Mouse (Mus musculus): ENCODE results near the gene Gins3. TPM values are rescaled to one million over a fixed set of nuclear protein-coding genes. Genes with fewer than 3 reads are reported as not detected.

Gins3 gene
- total RNA-seq, 2 experiments from 2014 or later = 1.9 to 2.9 TPM

DNA sequence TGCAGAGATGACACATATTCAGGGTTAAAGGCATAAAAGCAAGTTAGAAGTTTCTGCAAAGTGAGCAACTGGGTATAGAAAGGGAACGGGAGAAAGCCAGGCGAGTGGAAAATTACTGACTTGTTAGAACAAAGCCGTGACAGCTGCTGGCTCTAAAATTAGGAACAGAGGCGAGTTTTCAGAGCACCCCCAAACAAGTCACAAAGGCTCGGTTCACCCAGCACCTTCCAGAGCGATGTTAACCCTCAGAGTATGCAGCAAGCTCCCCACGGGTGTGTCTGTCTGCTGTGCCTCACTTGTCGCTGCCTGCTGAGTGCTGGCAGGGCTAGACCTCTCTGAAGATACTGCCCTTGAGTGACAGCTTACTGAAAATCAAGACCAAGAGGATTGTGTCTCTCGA lies 26.0 kb upstream of the Gins3 start:
- DNase-seq (ENCODE audit: low spot score in 2 of 2) = peak; percentile 33 to 54
- TF ChIP-seq CTCF (conservative IDR thresholded peaks at IDR 0.05) = no peak
- H3K4me3 ChIP-seq = no peak overlapping the region; the same call in 1 of the 2 replicates
- H3K27ac ChIP-seq = peak overlapping the region; percentile 81

GRCm38 (mm10) chr8:95609406-95609805 lies 23.8 kb upstream of the Gins3 start:
- DNase-seq (ENCODE audit: low spot score in 2 of 2) = no peak
- Histone ChIP-seq H3K27ac (no peak overlapping the region), H3K4me3 (no peak overlapping the region)
- TF ChIP-seq CTCF (conservative IDR thresholded peaks at IDR 0.05) = no peak

DNA sequence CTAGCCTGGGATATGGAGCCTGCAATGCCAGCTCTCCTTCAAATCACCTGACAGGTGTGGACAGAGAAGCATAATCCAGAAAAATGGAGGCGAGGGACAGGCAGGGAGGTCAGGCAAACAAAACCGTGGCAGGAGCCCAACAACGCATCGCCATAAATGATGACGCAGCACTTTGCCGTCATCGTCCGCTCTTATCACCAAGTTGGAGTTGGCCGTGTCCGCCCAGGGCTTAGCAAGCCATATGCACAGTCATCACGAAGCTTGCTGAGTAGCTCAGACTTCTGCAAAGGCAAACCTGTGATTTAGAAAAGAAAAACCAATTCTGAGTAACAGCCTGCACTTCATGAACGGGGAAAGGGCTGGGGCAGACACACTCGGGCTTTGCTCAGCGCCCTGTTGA lies 22.5 kb upstream of the Gins3 start:
- H3K27ac ChIP-seq = no peak overlapping the region
- DNase-seq (ENCODE audit: low spot score in 2 of 2) = no peak
- no peak overlapping the region for H3K4me3 ChIP-seq
- TF ChIP-seq CTCF (conservative IDR thresholded peaks at IDR 0.05) = no peak

- TF ChIP-seq CTCF (conservative IDR thresholded peaks at IDR 0.05) = no peak
- no peak for DNase-seq (ENCODE audit: low spot score in 2 of 2)
- H3K4me3 ChIP-seq = no peak overlapping the region
Observed at GRCm38 (mm10) chr8:95611769-95612168, 21.5 kb upstream of the Gins3 start.

DNA sequence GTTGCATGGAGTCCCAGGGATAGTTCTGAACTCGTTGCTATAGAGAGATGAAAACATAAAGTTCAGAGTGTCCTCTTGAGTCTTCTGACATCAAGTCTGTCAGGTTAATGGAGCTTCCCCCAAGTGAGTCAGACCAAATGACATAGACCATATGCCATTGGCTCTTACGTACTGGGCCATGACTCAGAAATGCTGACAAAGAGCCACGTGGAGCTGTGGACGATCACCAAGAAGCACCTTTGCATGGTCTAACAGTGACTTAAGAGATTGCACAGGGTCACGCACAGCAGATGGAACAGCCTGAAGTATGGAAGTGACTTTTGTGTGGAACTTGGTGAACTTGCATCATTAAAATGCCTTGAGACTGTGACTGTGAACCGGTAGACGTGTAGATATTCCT lies 16.9 kb upstream of the Gins3 start:
- no peak for TF ChIP-seq CTCF (conservative IDR thresholded peaks at IDR 0.05)
- no peak overlapping the region for H3K4me3 ChIP-seq
- no peak for DNase-seq (ENCODE audit: low spot score in 2 of 2)
- H3K27ac ChIP-seq = no peak overlapping the region

More at GRCm38 (mm10) chr8:95611769-95612168, 21.5 kb upstream of the Gins3 start:
- H3K27ac ChIP-seq = no peak overlapping the region

DNA sequence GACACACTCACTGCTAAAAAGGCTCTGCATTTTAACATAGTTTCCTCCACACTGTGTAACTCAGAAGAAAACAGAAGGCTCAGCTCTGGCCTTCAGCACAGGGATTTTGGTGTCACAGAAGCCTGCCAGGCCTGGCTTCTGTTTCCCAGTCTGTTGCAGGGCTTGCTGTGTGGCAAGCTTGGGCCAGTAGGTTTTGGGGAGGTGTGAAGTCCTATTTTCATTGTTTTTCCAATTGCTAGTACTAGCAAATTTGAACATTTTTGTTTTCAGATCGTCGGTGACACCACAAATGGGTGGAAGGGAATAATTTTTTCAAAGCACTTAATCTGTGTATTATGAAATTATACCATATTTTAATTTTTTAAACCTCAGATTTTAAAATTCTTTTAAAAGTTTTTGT lies 13.2 kb upstream of the Gins3 start:
- DNase-seq (ENCODE audit: low spot score in 2 of 2) = peak in 1 of 2 experiments; percentile 35
- Histone ChIP-seq H3K27ac (peak overlapping the region; percentile 70), H3K4me3 (no peak overlapping the region)
- TF ChIP-seq CTCF (conservative IDR thresholded peaks at IDR 0.05) = no peak

- peak; percentile 47 for TF ChIP-seq CTCF (conservative IDR thresholded peaks at IDR 0.05)
- H3K4me3 ChIP-seq = no peak overlapping the region
- no peak for DNase-seq (ENCODE audit: low spot score in 2 of 2)
Observed at GRCm38 (mm10) chr8:95624833-95625232, 8.4 kb upstream of the Gins3 start.

GRCm38 (mm10) chr8:95632840-95633239 lies 413 bp upstream of the Gins3 start:
- no peak for TF ChIP-seq CTCF (conservative IDR thresholded peaks at IDR 0.05)
- Histone ChIP-seq H3K27ac (0 out of 2 replicates have a peak overlapping the region, but pooled peaks have one; percentile 32), H3K4me3 (peak overlapping the region; percentile 93)
- no peak for DNase-seq (ENCODE audit: low spot score in 2 of 2)

More at GRCm38 (mm10) chr8:95624833-95625232, 8.4 kb upstream of the Gins3 start:
- H3K27ac ChIP-seq = no peak overlapping the region

DNA sequence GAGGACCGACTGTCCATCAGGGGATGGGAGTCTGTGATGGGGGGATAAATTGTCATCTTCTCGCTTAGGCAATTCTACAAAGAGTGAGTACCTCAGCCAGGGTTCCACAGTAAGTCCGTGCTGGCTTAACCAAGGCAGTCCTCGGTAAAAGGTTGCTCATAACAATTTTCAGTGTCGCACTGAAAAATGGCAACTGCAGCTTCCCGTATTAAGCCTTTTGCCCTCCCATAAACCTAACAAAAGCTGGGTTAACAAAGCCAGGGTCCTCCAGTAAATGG lies 749 bp downstream of the Gins3 start:
- DNase-seq (ENCODE audit: low spot score in 2 of 2) = no peak
- Histone ChIP-seq H3K27ac (no peak overlapping the region), H3K4me3 (peak overlapping the region; percentile 93)
- no peak for TF ChIP-seq CTCF (conservative IDR thresholded peaks at IDR 0.05)

GRCm38 (mm10) chr8:95644942-95645341 lies 11.7 kb downstream of the Gins3 start:
- H3K4me3 ChIP-seq = no peak overlapping the region
- DNase-seq (ENCODE audit: low spot score in 2 of 2) = no peak
- H3K27ac ChIP-seq = no peak overlapping the region
- no peak for TF ChIP-seq CTCF (conservative IDR thresholded peaks at IDR 0.05)

DNA sequence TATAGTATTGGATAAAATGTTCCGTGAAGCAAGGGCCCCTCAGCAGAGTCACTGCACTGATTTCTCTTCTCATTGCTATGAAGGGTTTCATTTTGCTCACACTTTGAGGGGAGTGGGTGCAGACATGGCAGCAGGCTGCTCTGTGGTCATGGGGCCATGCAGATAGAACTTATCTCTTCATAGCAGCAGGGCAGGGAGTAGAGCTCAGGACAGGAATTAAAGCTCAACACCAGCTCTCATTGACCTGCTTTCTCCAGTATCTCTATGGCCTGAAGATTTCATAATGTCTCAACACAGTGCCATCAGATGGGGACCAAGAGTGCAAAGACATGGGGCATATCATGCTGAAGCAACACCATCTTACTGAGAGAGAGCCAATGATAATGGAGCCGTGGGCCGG lies 15.0 kb downstream of the Gins3 start:
- no peak for TF ChIP-seq CTCF (conservative IDR thresholded peaks at IDR 0.05)
- H3K4me3 ChIP-seq = no peak overlapping the region
- H3K27ac ChIP-seq = no peak overlapping the region
- no peak for DNase-seq (ENCODE audit: low spot score in 2 of 2)

- no peak for DNase-seq (ENCODE audit: low spot score in 2 of 2)
Observed at GRCm38 (mm10) chr8:95653351-95653750, 20.1 kb downstream of the Gins3 start.

DNA sequence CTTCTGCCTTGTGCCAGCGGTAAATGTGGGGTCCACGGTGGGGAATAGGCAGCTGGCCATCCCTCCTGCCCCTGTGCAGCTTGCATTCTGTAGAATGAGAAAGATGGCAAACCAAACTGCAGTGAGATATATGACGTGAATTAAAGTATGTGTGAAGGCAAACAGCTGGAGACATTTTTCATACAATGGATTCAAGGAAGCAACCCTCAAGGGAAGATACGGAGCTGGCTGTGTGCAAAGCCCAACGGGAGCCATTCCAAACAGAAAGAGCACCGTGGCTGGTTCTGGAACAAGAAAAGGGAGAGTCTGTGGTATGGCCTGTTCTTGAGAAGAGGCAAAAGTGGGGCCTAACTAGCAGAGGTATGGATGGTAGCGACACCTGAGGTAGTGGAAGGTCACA lies 22.6 kb downstream of the Gins3 start:
- no peak overlapping the region for H3K27ac ChIP-seq
- TF ChIP-seq CTCF (conservative IDR thresholded peaks at IDR 0.05) = no peak
- DNase-seq (ENCODE audit: low spot score in 2 of 2) = no peak
- no peak overlapping the region for H3K4me3 ChIP-seq

More at GRCm38 (mm10) chr8:95653351-95653750, 20.1 kb downstream of the Gins3 start:
- H3K27ac ChIP-seq = no peak overlapping the region
- H3K4me3 ChIP-seq = no peak overlapping the region
- TF ChIP-seq CTCF (conservative IDR thresholded peaks at IDR 0.05) = no peak

DNA sequence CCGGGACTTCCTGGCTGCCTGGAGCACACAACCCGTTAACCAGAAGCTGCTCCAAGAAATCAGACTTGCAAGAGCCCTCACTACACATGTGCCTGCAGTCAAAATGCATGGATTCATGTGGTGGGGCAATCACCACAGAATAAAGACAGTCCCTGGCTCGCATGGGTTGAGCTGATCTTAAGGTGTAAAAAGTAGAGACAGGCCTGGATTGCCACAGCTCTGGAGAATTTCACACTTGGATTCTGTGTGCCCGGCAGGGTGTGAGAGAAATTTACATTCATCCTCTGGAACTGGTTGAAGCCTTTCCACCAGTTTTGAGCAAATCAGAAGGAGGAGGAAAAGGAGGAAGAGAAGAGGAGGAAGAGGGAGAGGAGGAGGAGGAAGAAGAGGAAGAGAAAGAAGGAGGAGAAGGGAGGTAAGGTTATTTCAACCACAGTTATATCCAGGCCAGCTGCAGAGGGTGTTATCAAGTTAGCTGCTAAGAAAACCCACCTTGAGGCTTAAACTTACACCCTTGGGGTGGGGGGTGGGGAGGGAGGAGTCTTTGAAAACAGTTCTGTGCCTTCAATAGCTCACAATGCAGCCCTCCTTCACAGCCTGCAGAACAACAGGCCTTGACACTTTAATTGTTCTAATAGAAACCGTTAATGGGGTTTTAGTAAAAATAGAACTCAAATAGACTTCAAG lies 23.2 kb downstream of the Gins3 start:
- H3K27ac ChIP-seq = no peak overlapping the region
- TF ChIP-seq CTCF (conservative IDR thresholded peaks at IDR 0.05) = no peak

More for the DNA sequence above, 23.2 kb downstream of the Gins3 start:
- H3K4me3 ChIP-seq = no peak overlapping the region
- no peak for DNase-seq (ENCODE audit: low spot score in 2 of 2)

All from layer of hippocampus, adult 2 months (tissue).